Mouse (Mus musculus) testis, adult 2 months (tissue): ENCODE measurements around the gene Ppp1r27. TPM values are rescaled to one million over a fixed set of nuclear protein-coding genes. Genes with fewer than 3 reads are reported as not detected.
"Not testable (repeated sequence)": the region's sequence is repeated elsewhere in the genome, so short reads cannot be mapped to it uniquely, and the experiment has no call there.

ENCODE experiments used
- H3K27ac ChIP-seq: fragments of 200-500 bp; 2 replicates; pipeline ENCODE4 v1.5.1; 2012; ENCODE audit warnings: low read depth, low read length; ENCODE audit not compliant: control insufficient read depth, insufficient read depth
- H3K27me3 ChIP-seq: fragments of 200-500 bp; 2 replicates; pipeline ENCODE4 v1.6.1; 2012; ENCODE audit warnings: mild to moderate bottlenecking, low read length, moderate library complexity; ENCODE audit not compliant: control insufficient read depth, insufficient read depth
- H3K36me3 ChIP-seq: fragments of 200-500 bp; 2 replicates; pipeline ENCODE4 v1.6.1; 2012; ENCODE audit warnings: mild to moderate bottlenecking, low read length; ENCODE audit not compliant: control insufficient read depth, insufficient read depth
- H3K4me1 ChIP-seq: fragments of 200-500 bp; 2 replicates; pipeline ENCODE4 v1.6.1; 2012; ENCODE audit warnings: low read length; ENCODE audit not compliant: control insufficient read depth, insufficient read depth
- H3K4me3 ChIP-seq: fragments of 200-500 bp; 2 replicates; pipeline ENCODE4 v1.5.1; 2012; ENCODE audit warnings: low read depth, mild to moderate bottlenecking, low read length, moderate library complexity, mixed read lengths; ENCODE audit not compliant: control insufficient read depth
- CTCF ChIP-seq: fragments of 200-500 bp; IDR thresholded peaks from 2 replicates; pipeline ENCODE4 v1.5.1; 2012; ENCODE audit warnings: low read depth, mild to moderate bottlenecking, inconsistent platforms, low read length, moderate library complexity; ENCODE audit not compliant: control insufficient read depth, insufficient read depth, insufficient replicate concordance
- POLR2A ChIP-seq: fragments of 200-500 bp; IDR thresholded peaks from 2 replicates; pipeline ENCODE4 v1.6.1; 2012; ENCODE audit warnings: low read depth, mild to moderate bottlenecking, inconsistent platforms, low read length, moderate library complexity; ENCODE audit not compliant: control insufficient read depth
- polyA plus RNA-seq: library from polyadenylated mRNA; depleted of rRNA; stranded (reverse); fragments of >200 nt; gene quantifications from 2 replicates; pipeline ENCODE4 v1.2.3, GENCODE M21; 2012

The Ppp1r27 gene
- polyA plus RNA-seq, 1 experiment: 31.6 TPM

GRCm38 (mm10) chr11:120560952-120561728, 10.2 kb upstream of the Ppp1r27 start:
- TF ChIP-seq POLR2A (no peak), CTCF (no peak)
- Histone ChIP-seq H3K36me3 (peaks cover 4% of the 10 kb centered on the region), H3K27ac (no peak overlapping the region), H3K4me1 (no peaks in the 10 kb centered on the region), H3K27me3 (no peaks in the 10 kb centered on the region), H3K4me3 (no peak overlapping the region)

GRCm38 (mm10) chr11:120558843-120559242, 7.9 kb upstream of the Ppp1r27 start:
- H3K4me3 ChIP-seq, H3K27ac ChIP-seq, H3K36me3 ChIP-seq, H3K4me1 ChIP-seq, H3K27me3 ChIP-seq: not testable (repeated sequence)

GRCm38 (mm10) chr11:120555260-120555659, 4.3 kb upstream of the Ppp1r27 start:
- no peaks in the 10 kb centered on the region for H3K36me3 ChIP-seq
- H3K27me3 ChIP-seq: no peaks in the 10 kb centered on the region
- no peak overlapping the region for H3K27ac ChIP-seq
- H3K4me1 ChIP-seq: peaks cover 4% of the 10 kb centered on the region; the same call in 1 of the 2 replicates
- TF ChIP-seq POLR2A (no peak), CTCF (no peak)
- no peak overlapping the region for H3K4me3 ChIP-seq

- no peak for TF ChIP-seq CTCF
- TF ChIP-seq POLR2A: no peak
- no peak overlapping the region for H3K27ac ChIP-seq
- peaks cover 7% of the 10 kb centered on the region for H3K4me1 ChIP-seq
Measured at GRCm38 (mm10) chr11:120554834-120555233, 3.9 kb upstream of the Ppp1r27 start.

GRCm38 (mm10) chr11:120552736-120553135, 1.8 kb upstream of the Ppp1r27 start:
- Histone ChIP-seq H3K4me1 (peaks cover 14% of the 10 kb centered on the region), H3K27ac (no peak overlapping the region), H3K4me3 (no peak overlapping the region), H3K36me3 (no peaks in the 10 kb centered on the region), H3K27me3 (no peaks in the 10 kb centered on the region)
- TF ChIP-seq POLR2A (no peak), CTCF (no peak)

More at GRCm38 (mm10) chr11:120554834-120555233, 3.9 kb upstream of the Ppp1r27 start:
- no peaks in the 10 kb centered on the region for H3K27me3 ChIP-seq
- no peak overlapping the region for H3K4me3 ChIP-seq
- no peaks in the 10 kb centered on the region for H3K36me3 ChIP-seq

- Histone ChIP-seq H3K4me3 (peak overlapping the region; percentile 98), H3K36me3 (no peaks in the 10 kb centered on the region), H3K27ac (peak overlapping the region; percentile 77), H3K4me1 (peaks cover 14% of the 10 kb centered on the region), H3K27me3 (no peaks in the 10 kb centered on the region)
- TF ChIP-seq POLR2A: no peak
- no peak for TF ChIP-seq CTCF
Measured at GRCm38 (mm10) chr11:120549986-120550809, 734 bp downstream of the Ppp1r27 start.

- Histone ChIP-seq H3K36me3 (no peaks in the 10 kb centered on the region), H3K4me1 (peaks cover 14% of the 10 kb centered on the region), H3K27ac (peak within 1 kb of the TSS; percentile 89), H3K4me3 (peak within 1 kb of the TSS; percentile 98), H3K27me3 (no peaks in the 10 kb centered on the region)
- TF ChIP-seq POLR2A: peak; percentile 72
- no peak for TF ChIP-seq CTCF
Measured at GRCm38 (mm10) chr11:120549168-120549945, 1.6 kb downstream of the Ppp1r27 start, which contains the start of gene Mcrip1. Mcrip1 (minus strand) TSS chr11:120549727.
